Mouse (Mus musculus): ENCODE results near the gene Clec16a. TPM values are rescaled to one million over a fixed set of nuclear protein-coding genes. Genes with fewer than 3 reads are reported as not detected.

Clec16a gene
- polyA plus RNA-seq, 1 experiment from 2014 or later, result 32.3 TPM

GRCm38 (mm10) chr16:10719971-10720370 lies 174.8 kb downstream of the Clec16a start:
- Histone ChIP-seq H3K4me3 (ENCODE audit: low read depth, low read length) (no peak overlapping the region), H3K4me1 (ENCODE audit: control insufficient read depth, insufficient read depth, low read length) (no peaks in the 10 kb centered on the region), H3K36me3 (ENCODE audit: control insufficient read depth, insufficient read depth, low read length) (no peaks in the 10 kb centered on the region), H3K27me3 (ENCODE audit: control insufficient read depth, insufficient read depth, low read length) (no peaks in the 10 kb centered on the region), H3K9me3 (ENCODE audit: control insufficient read depth, low read length) (no peaks in the 10 kb centered on the region), H3K4me2 (ENCODE audit: low read depth, severe bottlenecking) (no peak overlapping the region), H3K9ac (ENCODE audit: low read length) (no peak overlapping the region), H3K27ac (replicated peaks; ENCODE audit: low read depth, low read length) (no peak overlapping the region)
- ATAC-seq (ENCODE audit: insufficient number of reproducible peaks, low FRiP score, low TSS enrichment, low read depth) (no peak), DNase-seq (ENCODE audit: low spot score) (no peak)
- 72% methylated on average over 6 of the region's 6 CpGs for WGBS

GRCm38 (mm10) chr16:10722882-10723544 lies 177.9 kb downstream of the Clec16a start:
- Histone ChIP-seq H3K27ac (replicated peaks; ENCODE audit: low read depth, low read length) (no peak overlapping the region), H3K9ac (ENCODE audit: low read length) (no peak overlapping the region), H3K27me3 (ENCODE audit: control insufficient read depth, insufficient read depth, low read length) (no peaks in the 10 kb centered on the region), H3K9me3 (ENCODE audit: control insufficient read depth, low read length) (no peaks in the 10 kb centered on the region), H3K4me1 (ENCODE audit: control insufficient read depth, insufficient read depth, low read length) (no peaks in the 10 kb centered on the region), H3K4me2 (ENCODE audit: low read depth, severe bottlenecking) (no peak overlapping the region), H3K4me3 (ENCODE audit: low read depth, low read length) (no peak overlapping the region), H3K36me3 (ENCODE audit: control insufficient read depth, insufficient read depth, low read length) (no peaks in the 10 kb centered on the region)
- WGBS, result 58% methylated on average over 1 of the region's 1 CpGs
- DNase-seq (ENCODE audit: low spot score), result no peak
- no peak for ATAC-seq (ENCODE audit: insufficient number of reproducible peaks, low FRiP score, low TSS enrichment, low read depth)

- Histone ChIP-seq H3K4me3 (ENCODE audit: low read depth, low read length) (no peak overlapping the region), H3K4me1 (ENCODE audit: control insufficient read depth, insufficient read depth, low read length) (no peaks in the 10 kb centered on the region), H3K36me3 (ENCODE audit: control insufficient read depth, insufficient read depth, low read length) (no peaks in the 10 kb centered on the region), H3K9me3 (ENCODE audit: control insufficient read depth, low read length) (no peaks in the 10 kb centered on the region), H3K4me2 (ENCODE audit: low read depth, severe bottlenecking) (no peak overlapping the region), H3K9ac (ENCODE audit: low read length) (no peak overlapping the region), H3K27ac (replicated peaks; ENCODE audit: low read depth, low read length) (no peak overlapping the region), H3K27me3 (ENCODE audit: control insufficient read depth, insufficient read depth, low read length) (no peaks in the 10 kb centered on the region)
- DNase-seq (ENCODE audit: low spot score) (no peak), ATAC-seq (ENCODE audit: insufficient number of reproducible peaks, low FRiP score, low TSS enrichment, low read depth) (no peak)
- WGBS, result 88% methylated on average over 5 of the region's 5 CpGs
These were observed 178.9 kb downstream of the Clec16a start for GRCm38 (mm10) chr16:10723816-10724647.

DNA sequence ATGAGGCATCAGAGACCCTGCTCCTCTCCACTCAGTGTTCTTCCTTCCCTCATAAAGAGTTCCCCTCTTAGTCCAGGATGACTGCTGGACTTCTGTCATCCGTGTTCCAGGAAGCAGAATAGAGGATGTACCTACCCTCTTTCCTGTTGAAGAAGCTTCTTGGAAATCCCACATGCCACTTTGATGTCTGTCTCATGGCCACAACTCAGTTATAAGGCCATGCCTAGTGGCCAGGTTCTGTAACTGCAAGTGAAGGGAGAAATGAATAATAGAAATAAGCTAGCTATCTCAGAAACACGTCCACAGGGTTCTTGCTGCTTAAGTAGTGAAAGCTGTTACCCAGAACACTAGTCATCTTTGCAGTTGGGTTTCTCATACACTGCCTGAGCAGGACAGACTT lies 180.0 kb downstream of the Clec16a start:
- no peaks in the 10 kb centered on the region for H3K27me3 ChIP-seq (ENCODE audit: control insufficient read depth, insufficient read depth, low read length)
- DNase-seq (ENCODE audit: low spot score) (no peak), ATAC-seq (ENCODE audit: insufficient number of reproducible peaks, low FRiP score, low TSS enrichment, low read depth) (no peak)
- H3K36me3 ChIP-seq (ENCODE audit: control insufficient read depth, insufficient read depth, low read length), result no peaks in the 10 kb centered on the region
- no peak overlapping the region for H3K27ac ChIP-seq (replicated peaks; ENCODE audit: low read depth, low read length)
- no peaks in the 10 kb centered on the region for H3K4me1 ChIP-seq (ENCODE audit: control insufficient read depth, insufficient read depth, low read length)
- no peak overlapping the region for H3K4me2 ChIP-seq (ENCODE audit: low read depth, severe bottlenecking)
- H3K9ac ChIP-seq (ENCODE audit: low read length), result no peak overlapping the region
- H3K9me3 ChIP-seq (ENCODE audit: control insufficient read depth, low read length), result no peaks in the 10 kb centered on the region
- no peak overlapping the region for H3K4me3 ChIP-seq (ENCODE audit: low read depth, low read length)
- WGBS, result 59% methylated on average over 2 of the region's 2 CpGs

- 75% methylated on average over 4 of the region's 4 CpGs for WGBS
- no peak for DNase-seq (ENCODE audit: low spot score)
- no peak overlapping the region for H3K9ac ChIP-seq (ENCODE audit: low read length)
- no peaks in the 10 kb centered on the region for H3K36me3 ChIP-seq (ENCODE audit: control insufficient read depth, insufficient read depth, low read length)
- no peaks in the 10 kb centered on the region for H3K4me1 ChIP-seq (ENCODE audit: control insufficient read depth, insufficient read depth, low read length)
- H3K27me3 ChIP-seq (ENCODE audit: control insufficient read depth, insufficient read depth, low read length), result no peaks in the 10 kb centered on the region
- no peaks in the 10 kb centered on the region for H3K9me3 ChIP-seq (ENCODE audit: control insufficient read depth, low read length)
- H3K4me2 ChIP-seq (ENCODE audit: low read depth, severe bottlenecking), result no peak overlapping the region
- no peak for ATAC-seq (ENCODE audit: insufficient number of reproducible peaks, low FRiP score, low TSS enrichment, low read depth)
- no peak overlapping the region for H3K4me3 ChIP-seq (ENCODE audit: low read depth, low read length)
- no peak overlapping the region for H3K27ac ChIP-seq (replicated peaks; ENCODE audit: low read depth, low read length)
These were observed 182.5 kb downstream of the Clec16a start for GRCm38 (mm10) chr16:10727630-10728029.

DNA sequence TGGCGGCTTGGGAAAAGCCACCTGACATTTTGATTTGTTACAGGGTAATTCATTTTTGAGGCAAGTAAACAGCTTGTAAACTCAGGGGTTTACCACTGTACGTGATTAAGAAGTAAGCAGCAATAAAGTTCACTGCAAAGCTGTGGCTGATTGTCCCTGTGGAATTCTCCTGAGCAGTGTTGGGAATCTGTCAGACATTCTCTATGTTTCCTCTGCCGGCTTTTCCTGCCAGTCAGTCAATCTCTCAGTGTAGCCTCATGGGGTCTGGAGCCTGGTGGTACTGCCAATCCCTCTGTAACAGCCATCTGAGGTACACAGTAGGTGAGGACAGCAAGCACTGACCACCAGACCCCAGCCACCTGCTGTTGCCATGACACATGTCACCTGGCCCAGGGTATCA lies 183.7 kb downstream of the Clec16a start:
- 27% methylated on average over 3 of the region's 3 CpGs for WGBS
- Histone ChIP-seq H3K4me2 (ENCODE audit: low read depth, severe bottlenecking) (no peak overlapping the region), H3K4me3 (ENCODE audit: low read depth, low read length) (no peak overlapping the region), H3K9ac (ENCODE audit: low read length) (no peak overlapping the region), H3K4me1 (ENCODE audit: control insufficient read depth, insufficient read depth, low read length) (no peaks in the 10 kb centered on the region), H3K9me3 (ENCODE audit: control insufficient read depth, low read length) (no peaks in the 10 kb centered on the region), H3K36me3 (ENCODE audit: control insufficient read depth, insufficient read depth, low read length) (no peaks in the 10 kb centered on the region), H3K27me3 (ENCODE audit: control insufficient read depth, insufficient read depth, low read length) (no peaks in the 10 kb centered on the region), H3K27ac (replicated peaks; ENCODE audit: low read depth, low read length) (no peak overlapping the region)
- ATAC-seq (ENCODE audit: insufficient number of reproducible peaks, low FRiP score, low TSS enrichment, low read depth) (no peak), DNase-seq (ENCODE audit: low spot score) (no peak)

DNA sequence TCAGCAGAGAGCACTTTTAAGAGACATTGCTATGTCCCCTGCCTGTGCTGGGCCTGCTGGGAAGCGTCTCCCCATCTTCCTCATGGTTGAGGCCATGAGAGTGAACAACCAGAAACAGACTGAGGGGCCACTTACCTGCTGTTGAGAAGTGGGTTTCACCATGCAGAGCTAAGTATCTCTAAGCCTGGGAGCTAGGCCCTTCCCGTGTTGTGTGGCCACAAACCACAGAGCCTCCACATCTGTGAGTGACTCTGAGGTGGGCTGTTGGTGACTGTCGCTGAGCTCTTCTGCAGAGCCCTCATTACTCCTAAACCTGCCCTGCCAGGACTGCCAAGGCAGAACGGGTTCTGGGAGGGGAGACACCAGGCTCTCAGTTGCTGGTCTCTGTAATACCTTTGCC lies 185.8 kb downstream of the Clec16a start:
- Histone ChIP-seq H3K27ac (replicated peaks; ENCODE audit: low read depth, low read length) (no peak overlapping the region), H3K9me3 (ENCODE audit: control insufficient read depth, low read length) (no peaks in the 10 kb centered on the region), H3K27me3 (ENCODE audit: control insufficient read depth, insufficient read depth, low read length) (no peaks in the 10 kb centered on the region), H3K9ac (ENCODE audit: low read length) (no peak overlapping the region), H3K4me2 (ENCODE audit: low read depth, severe bottlenecking) (no peak overlapping the region), H3K36me3 (ENCODE audit: control insufficient read depth, insufficient read depth, low read length) (no peaks in the 10 kb centered on the region), H3K4me1 (ENCODE audit: control insufficient read depth, insufficient read depth, low read length) (no peaks in the 10 kb centered on the region), H3K4me3 (ENCODE audit: low read depth, low read length) (no peak overlapping the region)
- 82% methylated on average over 4 of the region's 4 CpGs for WGBS
- ATAC-seq (ENCODE audit: insufficient number of reproducible peaks, low FRiP score, low TSS enrichment, low read depth) (no peak), DNase-seq (ENCODE audit: low spot score) (no peak)

GRCm38 (mm10) chr16:10731785-10732184 lies 186.6 kb downstream of the Clec16a start:
- H3K4me3 ChIP-seq (ENCODE audit: low read depth, low read length), result no peak overlapping the region
- H3K9me3 ChIP-seq (ENCODE audit: control insufficient read depth, low read length), result no peaks in the 10 kb centered on the region
- H3K27ac ChIP-seq (replicated peaks; ENCODE audit: low read depth, low read length), result no peak overlapping the region
- 91% methylated on average over 4 of the region's 4 CpGs for WGBS
- H3K4me2 ChIP-seq (ENCODE audit: low read depth, severe bottlenecking), result no peak overlapping the region
- H3K9ac ChIP-seq (ENCODE audit: low read length), result no peak overlapping the region
- DNase-seq (ENCODE audit: low spot score) (no peak), ATAC-seq (ENCODE audit: insufficient number of reproducible peaks, low FRiP score, low TSS enrichment, low read depth) (no peak)
- H3K4me1 ChIP-seq (ENCODE audit: control insufficient read depth, insufficient read depth, low read length), result no peaks in the 10 kb centered on the region
- H3K27me3 ChIP-seq (ENCODE audit: control insufficient read depth, insufficient read depth, low read length), result no peaks in the 10 kb centered on the region
- H3K36me3 ChIP-seq (ENCODE audit: control insufficient read depth, insufficient read depth, low read length), result no peaks in the 10 kb centered on the region
